Mouse (Mus musculus) forebrain, embryonic 16.5 days (tissue): ENCODE data around the gene Slc35e2. TPM values are rescaled to one million over a fixed set of nuclear protein-coding genes. Genes with fewer than 3 reads are reported as not detected.

Source experiments
- ATAC-seq: fragments of 200-750 bp; cut with Nextera tagmentation; 2 replicates; pipeline ENCODE4 v1.8.0; 2017; ENCODE audit warnings: mild to moderate bottlenecking, moderate library complexity
- H3K27ac ChIP-seq: fragments of 300-500 bp; sonication (generic); 2 replicates; pipeline ENCODE4 v1.5.1; 2014; ENCODE audit warnings: low read length, control low read depth
- H3K27me3 ChIP-seq: fragments of 300-500 bp; sonication (generic); replicated peaks from 2 replicates; pipeline ENCODE4 v1.6.1; 2014; ENCODE audit warnings: low read length; ENCODE audit not compliant: control insufficient read depth, insufficient read depth
- H3K36me3 ChIP-seq: fragments of 300-500 bp; sonication (generic); 2 replicates; pipeline ENCODE4 v1.6.1; 2014; ENCODE audit not compliant: control insufficient read depth, insufficient read depth
- H3K4me1 ChIP-seq: fragments of 300-500 bp; sonication (generic); replicated peaks from 2 replicates; pipeline ENCODE4 v1.6.1; 2014; ENCODE audit warnings: low read length; ENCODE audit not compliant: control insufficient read depth, insufficient read depth
- H3K4me2 ChIP-seq: fragments of 300-500 bp; sonication (generic); 2 replicates; pipeline ENCODE4 v1.6.1; 2014; ENCODE audit warnings: mild to moderate bottlenecking, low read length, control low read depth
- H3K4me3 ChIP-seq: fragments of 300-500 bp; sonication (generic); replicated peaks from 2 replicates; pipeline ENCODE4 v1.5.1; 2014; ENCODE audit warnings: mild to moderate bottlenecking, low read length, control low read depth
- H3K9ac ChIP-seq: fragments of 300-500 bp; sonication (generic); replicated peaks from 2 replicates; pipeline ENCODE4 v1.6.1; 2014; ENCODE audit warnings: low read depth, low read length, control low read depth
- H3K9me3 ChIP-seq: fragments of 300-500 bp; sonication (generic); 2 replicates; pipeline ENCODE4 v1.6.1; 2016; ENCODE audit warnings: low read length; ENCODE audit not compliant: control insufficient read depth
- WGBS: fragments of 180-500 bp; shearing (Covaris S2); extraction: QIAGEN DNeasy Blood & Tissue Kit; methylation state at CpG from one replicate; pipeline ENCODE4 v1.1.7; 2014; 5-methylcytosine and 5-hydroxymethylcytosine counted together
- polyA plus RNA-seq: library from polyadenylated mRNA; unstranded; fragments of >200 nt; fragmentation: Nextera tagmentation; extraction: Ambion mirVana; gene quantifications from 2 replicates; pipeline ENCODE4 v1.2.1, GENCODE M21; 2015

The Slc35e2 gene
- polyA plus RNA-seq, 1 experiment from 2014 or later = 12.9 TPM

GRCm38 (mm10) chr4:155573876-155574275 lies 27.3 kb upstream of the Slc35e2 start:
- no peaks in the 10 kb centered on the region for H3K27me3 ChIP-seq
- H3K36me3 ChIP-seq = no peaks in the 10 kb centered on the region; the same call in 1 of the 2 replicates
- H3K9ac ChIP-seq = no peak overlapping the region
- no peaks in the 10 kb centered on the region for H3K9me3 ChIP-seq
- H3K4me3 ChIP-seq = no peak overlapping the region
- no peaks in the 10 kb centered on the region for H3K4me1 ChIP-seq
- no peak overlapping the region for H3K27ac ChIP-seq
- 97% methylated on average over 9 of the region's 9 CpGs for WGBS
- no peak overlapping the region for H3K4me2 ChIP-seq
- ATAC-seq = no peak

- no peak for ATAC-seq
- WGBS = 92% methylated on average over 11 of the region's 11 CpGs
- Histone ChIP-seq H3K36me3 (no peaks in the 10 kb centered on the region; the same call in 1 of the 2 replicates), H3K4me2 (no peak overlapping the region), H3K27me3 (no peaks in the 10 kb centered on the region), H3K4me1 (no peaks in the 10 kb centered on the region), H3K4me3 (no peak overlapping the region), H3K9me3 (no peaks in the 10 kb centered on the region), H3K9ac (no peak overlapping the region), H3K27ac (no peak overlapping the region)
These were observed 26.3 kb upstream of the Slc35e2 start for GRCm38 (mm10) chr4:155574931-155575330.

- H3K9me3 ChIP-seq = no peaks in the 10 kb centered on the region
- no peak overlapping the region for H3K4me3 ChIP-seq
- H3K9ac ChIP-seq = no peak overlapping the region
- H3K27ac ChIP-seq = no peak overlapping the region
- no peaks in the 10 kb centered on the region for H3K4me1 ChIP-seq
- 89% methylated on average over 8 of the region's 8 CpGs for whole genome bisulfite sequencing
- no peak for ATAC-seq
- H3K27me3 ChIP-seq = no peaks in the 10 kb centered on the region
- no peaks in the 10 kb centered on the region; the same call in 1 of the 2 replicates for H3K36me3 ChIP-seq
- H3K4me2 ChIP-seq = no peak overlapping the region
These were observed 25.7 kb upstream of the Slc35e2 start for GRCm38 (mm10) chr4:155575521-155575920.

- ATAC-seq = no peak
- Histone ChIP-seq H3K27me3 (no peaks in the 10 kb centered on the region), H3K27ac (no peak overlapping the region), H3K36me3 (no peaks in the 10 kb centered on the region; the same call in 1 of the 2 replicates), H3K9ac (no peak overlapping the region), H3K4me1 (no peaks in the 10 kb centered on the region), H3K4me3 (no peak overlapping the region), H3K4me2 (no peak overlapping the region), H3K9me3 (no peaks in the 10 kb centered on the region)
- 93% methylated on average over 9 of the region's 9 CpGs for WGBS
These were observed 24.1 kb upstream of the Slc35e2 start for GRCm38 (mm10) chr4:155577132-155577531.

GRCm38 (mm10) chr4:155577741-155578140 lies 23.5 kb upstream of the Slc35e2 start:
- 88% methylated on average over 5 of the region's 5 CpGs for WGBS

GRCm38 (mm10) chr4:155578336-155579125 lies 22.7 kb upstream of the Slc35e2 start:
- 89% methylated on average over 7 of the region's 7 CpGs for WGBS

More at GRCm38 (mm10) chr4:155577741-155578140, 23.5 kb upstream of the Slc35e2 start:
- no peaks in the 10 kb centered on the region for H3K4me1 ChIP-seq
- no peak overlapping the region for H3K9ac ChIP-seq
- no peak overlapping the region for H3K27ac ChIP-seq
- no peak overlapping the region for H3K4me3 ChIP-seq
- no peaks in the 10 kb centered on the region for H3K27me3 ChIP-seq
- no peaks in the 10 kb centered on the region for H3K9me3 ChIP-seq
- no peak overlapping the region for H3K4me2 ChIP-seq
- ATAC-seq = no peak
- peaks cover 3% of the 10 kb centered on the region for H3K36me3 ChIP-seq

GRCm38 (mm10) chr4:155580420-155580819 lies 20.8 kb upstream of the Slc35e2 start:
- WGBS = 29% methylated on average over 1 of the region's 1 CpGs
- Histone ChIP-seq H3K36me3 (peaks cover 21% of the 10 kb centered on the region), H3K4me3 (no peak overlapping the region), H3K9ac (no peak overlapping the region), H3K9me3 (no peaks in the 10 kb centered on the region), H3K4me2 (no peak overlapping the region), H3K27ac (no peak overlapping the region), H3K27me3 (no peaks in the 10 kb centered on the region), H3K4me1 (no peaks in the 10 kb centered on the region)
- ATAC-seq = no peak

More at GRCm38 (mm10) chr4:155578336-155579125, 22.7 kb upstream of the Slc35e2 start:
- H3K4me1 ChIP-seq = no peaks in the 10 kb centered on the region
- no peak overlapping the region for H3K4me3 ChIP-seq
- H3K9ac ChIP-seq = no peak overlapping the region
- ATAC-seq = no peak
- peaks cover 5% of the 10 kb centered on the region for H3K36me3 ChIP-seq
- no peak overlapping the region for H3K4me2 ChIP-seq
- H3K27me3 ChIP-seq = no peaks in the 10 kb centered on the region
- no peak overlapping the region for H3K27ac ChIP-seq
- H3K9me3 ChIP-seq = no peaks in the 10 kb centered on the region

GRCm38 (mm10) chr4:155582279-155582905 lies 18.8 kb upstream of the Slc35e2 start:
- Histone ChIP-seq H3K4me2 (no peak overlapping the region), H3K27me3 (no peaks in the 10 kb centered on the region), H3K4me3 (no peak overlapping the region), H3K9ac (no peak overlapping the region), H3K4me1 (no peaks in the 10 kb centered on the region), H3K27ac (no peak overlapping the region), H3K9me3 (no peaks in the 10 kb centered on the region), H3K36me3 (peaks cover 29% of the 10 kb centered on the region)
- ATAC-seq = no peak
- WGBS = 92% methylated on average over 6 of the region's 6 CpGs

GRCm38 (mm10) chr4:155589356-155589755 lies 11.9 kb upstream of the Slc35e2 start:
- Histone ChIP-seq H3K27me3 (no peaks in the 10 kb centered on the region), H3K4me3 (no peak overlapping the region), H3K27ac (no peak overlapping the region), H3K9me3 (no peaks in the 10 kb centered on the region), H3K4me1 (no peaks in the 10 kb centered on the region), H3K9ac (no peak overlapping the region), H3K4me2 (no peak overlapping the region), H3K36me3 (peaks cover 37% of the 10 kb centered on the region)
- no peak for ATAC-seq
- WGBS = 90% methylated on average over 5 of the region's 5 CpGs
